Mouse (Mus musculus): Measurements from ENCODE around the gene Ccdc13.

The Ccdc13 gene

DNA sequence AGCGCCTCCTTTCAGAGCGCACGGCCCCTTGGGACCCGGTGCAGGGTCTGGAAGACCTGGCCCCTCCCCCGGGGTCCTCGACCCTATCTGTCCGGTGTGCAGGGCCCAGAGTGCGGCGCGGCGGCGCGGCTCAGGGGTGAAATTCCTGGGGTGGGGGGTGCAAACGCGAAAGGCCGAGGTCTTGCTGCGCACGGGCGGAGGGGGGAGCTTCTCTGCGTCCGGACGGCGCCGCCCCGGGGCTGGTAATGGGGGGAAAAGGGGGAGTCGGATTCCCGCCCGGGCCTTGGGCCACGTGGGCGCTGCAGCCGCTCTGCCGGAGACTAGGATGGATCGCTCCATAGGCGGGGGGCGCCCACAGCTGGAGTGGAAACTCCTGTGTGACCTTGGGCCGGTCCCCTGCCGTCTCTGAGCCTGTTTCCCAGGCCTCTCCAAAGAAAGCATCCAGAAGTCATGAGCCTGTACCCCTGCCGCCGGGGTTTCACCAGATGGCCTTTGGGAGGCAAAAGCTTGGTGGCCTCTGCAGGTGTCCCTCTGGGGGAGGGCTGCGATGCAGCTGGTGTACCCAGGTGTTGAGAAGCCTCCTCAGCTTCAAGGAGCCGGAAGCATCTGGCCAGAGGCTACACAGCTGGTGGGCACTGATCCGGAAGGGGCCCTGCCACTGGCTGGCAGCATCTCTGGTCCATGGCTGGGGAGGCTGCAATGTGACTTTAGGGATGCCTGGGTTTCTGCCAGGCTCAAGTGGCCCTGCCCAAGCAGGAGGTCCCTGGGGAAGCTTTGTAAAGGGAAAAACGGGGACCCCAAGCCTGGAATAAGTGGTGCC, 78.8 kb downstream of the Ccdc13 start:
- DNase-seq (ENCODE audit: low spot score in 2 of 2), result peak in 1 of 2 experiments; percentile 17

DNA sequence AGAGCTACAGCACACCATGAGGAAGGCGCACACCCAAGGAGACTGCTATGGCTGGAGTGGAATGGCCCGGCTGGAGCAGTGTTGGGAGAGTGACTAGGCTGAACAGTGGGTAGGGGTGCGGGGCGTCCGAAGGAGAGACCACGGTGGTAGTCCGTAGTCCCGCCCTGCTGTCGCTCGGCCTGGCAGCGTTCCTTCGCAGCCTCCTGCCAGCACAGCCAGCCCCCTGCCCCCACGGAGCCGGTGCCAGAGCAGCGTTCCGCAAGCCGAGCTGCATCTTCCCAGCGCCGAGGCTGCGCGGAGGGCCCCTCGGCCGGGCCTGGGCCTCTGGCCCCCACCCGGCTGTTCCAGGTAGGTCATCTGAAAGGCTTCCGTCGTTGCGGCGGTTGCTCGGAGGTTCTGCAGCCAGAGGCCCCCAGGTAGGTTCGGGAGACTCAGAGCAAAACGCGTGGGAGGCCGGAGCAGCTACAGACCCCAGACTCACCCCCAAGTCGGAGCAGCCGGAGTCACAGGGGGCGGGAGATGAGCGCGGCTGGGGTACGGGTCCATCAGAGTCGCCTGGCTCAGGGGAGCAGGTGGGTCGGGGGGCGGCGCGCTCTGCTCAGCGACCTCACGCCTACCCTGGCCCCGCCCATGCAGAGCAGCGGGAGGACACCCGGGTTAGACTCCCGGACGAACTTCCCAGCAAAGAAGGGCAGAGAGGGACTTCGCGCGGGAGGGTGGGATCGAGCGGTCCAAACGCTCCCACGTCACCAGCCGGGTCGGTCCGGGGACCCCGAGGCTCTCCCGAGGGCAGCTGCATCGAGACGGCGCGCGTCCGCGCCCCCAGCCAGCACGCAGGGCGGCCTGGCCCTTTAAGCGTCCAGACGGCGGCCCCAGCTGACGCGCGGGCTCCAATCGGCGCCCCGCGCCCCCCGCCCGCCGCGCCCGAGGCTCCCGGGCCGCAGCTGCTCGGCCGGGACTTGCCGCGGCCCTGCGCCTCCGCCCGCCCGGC, 79.9 kb downstream of the Ccdc13 start, which contains the start of gene Zfp651:
Zfp651 (plus strand) TSS at position 240 of the 991 bp plus-strand sequence.
- DNase-seq (ENCODE audit: low spot score in 2 of 2), result no peak

DNA sequence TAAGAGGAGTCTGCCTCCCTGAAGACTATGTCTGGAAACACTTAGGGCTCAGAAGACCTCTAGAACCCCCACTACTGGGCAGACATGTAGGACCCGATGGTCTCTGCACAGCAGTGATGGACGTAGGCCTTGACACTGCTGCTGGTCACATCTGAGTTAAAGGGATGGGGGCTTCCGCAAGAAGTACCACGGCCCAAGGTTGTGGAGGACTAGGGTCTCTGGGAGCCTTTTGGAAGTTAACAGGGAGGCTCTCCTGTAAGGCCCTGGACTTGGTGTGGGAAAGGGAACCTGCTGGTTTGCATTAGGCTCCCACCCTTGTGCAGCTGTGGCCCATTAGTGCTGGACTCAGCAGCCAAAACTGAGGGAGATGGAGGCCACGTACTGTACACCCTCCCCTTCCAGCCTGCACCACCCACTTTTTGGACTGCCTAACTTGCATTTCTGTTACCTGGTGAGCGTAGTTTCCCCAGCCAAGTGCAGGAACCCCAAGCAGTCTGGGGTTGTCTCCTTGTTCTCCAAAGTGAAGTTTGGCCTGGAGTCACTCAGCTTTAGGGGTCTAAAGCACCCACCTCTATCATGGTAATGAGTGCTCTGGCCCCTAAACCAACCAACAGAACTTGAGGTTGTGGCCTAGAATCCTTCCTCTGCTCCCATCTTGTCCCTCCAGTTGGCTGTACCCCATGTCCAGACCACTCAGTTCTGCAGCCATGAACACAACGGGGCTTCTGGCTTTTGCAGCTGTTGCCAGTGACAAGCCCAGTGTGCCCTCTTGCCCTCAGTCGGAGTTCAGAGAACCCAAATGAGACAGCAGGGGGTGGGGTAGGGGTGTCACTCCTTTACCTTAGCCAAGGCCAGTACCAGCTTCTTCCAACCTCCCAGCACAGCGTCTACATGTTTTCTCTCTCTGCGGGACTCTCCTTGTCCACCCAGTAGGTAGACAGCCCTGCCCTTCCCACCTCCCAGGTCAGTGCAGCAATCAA, 81.1 kb downstream of the Ccdc13 start:
- no peak for DNase-seq (ENCODE audit: low spot score in 2 of 2)

DNA sequence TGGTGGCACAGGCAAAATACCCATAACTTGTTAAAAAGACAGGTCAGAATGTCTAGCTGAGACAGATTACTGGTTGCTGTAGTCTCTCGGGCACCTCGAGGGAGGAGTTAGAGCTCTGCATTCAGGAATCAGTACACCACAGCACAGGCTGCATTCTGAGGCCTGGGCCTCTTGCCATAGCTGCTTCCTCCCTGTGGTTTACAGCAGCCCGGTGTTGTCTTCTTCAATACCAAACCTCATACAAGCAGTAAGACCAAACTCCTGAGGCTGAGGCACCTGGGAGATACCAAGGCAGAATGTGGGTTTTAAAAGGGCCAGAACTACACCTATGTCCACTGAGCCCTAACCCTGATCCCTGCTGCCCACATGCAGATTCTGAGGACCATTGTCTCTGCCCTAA, 81.8 kb downstream of the Ccdc13 start:
- peak in 1 of 2 experiments; percentile 16 for DNase-seq (ENCODE audit: low spot score in 2 of 2)

DNA sequence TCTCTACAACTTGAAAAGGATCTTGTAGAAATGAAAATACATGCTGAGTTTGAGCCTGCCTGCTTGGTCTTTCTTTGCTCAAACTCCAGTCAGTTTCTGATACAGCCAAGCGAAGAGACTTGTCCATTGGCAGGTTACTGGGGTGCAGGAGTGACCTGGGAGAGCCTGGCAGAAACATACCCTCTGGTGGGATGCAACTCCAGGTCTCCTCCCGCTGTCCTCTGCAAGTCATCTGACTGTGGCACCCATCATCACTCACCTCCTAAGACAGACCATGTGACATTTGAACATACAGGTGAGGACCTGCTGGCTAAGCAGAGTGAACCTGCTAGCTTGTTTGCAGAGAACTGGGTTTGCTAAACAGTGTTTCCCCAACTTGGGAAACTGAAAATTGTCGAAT, 82.5 kb downstream of the Ccdc13 start:
- no peak for DNase-seq (ENCODE audit: low spot score in 2 of 2)

DNA sequence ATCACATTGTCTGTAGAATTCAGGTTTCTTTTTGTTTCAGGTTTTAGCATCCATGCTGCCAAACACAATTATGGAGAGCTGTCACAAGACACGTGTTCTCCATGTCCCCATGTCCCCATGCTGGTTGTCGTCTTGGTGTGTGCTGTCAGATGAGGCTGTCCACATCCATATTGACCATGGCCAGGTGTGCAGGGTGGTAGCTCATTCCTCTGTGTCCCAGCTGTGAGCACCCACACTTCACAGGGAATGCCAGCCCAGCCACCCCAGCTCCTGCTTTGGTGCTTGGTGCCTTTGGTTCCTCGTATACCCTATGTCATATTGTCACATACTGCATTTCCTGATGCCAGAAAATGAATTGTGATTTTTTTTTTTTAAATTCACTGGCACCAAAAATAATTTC, 84.6 kb downstream of the Ccdc13 start:
- no peak for DNase-seq (ENCODE audit: low spot score in 2 of 2)

DNA sequence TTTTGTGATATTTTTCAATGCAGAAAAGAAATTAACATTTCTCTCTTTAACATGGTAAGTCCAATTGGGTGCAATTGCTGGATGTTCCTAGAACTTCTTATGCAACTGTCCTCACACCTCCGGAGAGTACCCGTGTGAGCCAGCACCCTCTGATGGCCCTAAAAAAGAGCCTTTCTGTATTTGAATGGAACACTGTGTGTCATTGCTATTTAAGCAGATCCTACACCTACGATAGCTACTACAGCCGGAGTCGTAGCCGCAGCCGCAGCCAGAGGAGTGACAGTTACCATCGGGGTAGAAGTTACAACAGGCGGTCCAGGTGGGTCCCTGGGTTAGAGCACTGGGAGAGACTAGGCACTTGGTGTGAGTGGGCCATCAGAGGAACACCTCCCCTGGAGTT, 86.5 kb downstream of the Ccdc13 start:
- DNase-seq (ENCODE audit: low spot score in 2 of 2), result no peak

Measured in natural killer cell, adult 2 months (primary cell).